Mouse (Mus musculus) CH12.LX (cell line): ENCODE measurements around the gene Mvp. TPM values are rescaled to one million over a fixed set of nuclear protein-coding genes. Genes with fewer than 3 reads are reported as not detected.

Experiments
- DNase-seq: peaks from one replicate; pipeline ENCODE4 v3.0.0-alpha.2; 2013; ENCODE audit errors: extremely low read depth
- H3K27ac ChIP-seq: 2 replicates; pipeline ENCODE4 v1.5.1; 2012; ENCODE audit warnings: low read depth, mild to moderate bottlenecking, control low read depth, moderate library complexity; ENCODE audit not compliant: insufficient read depth
- H3K27me3 ChIP-seq: replicated peaks from 2 replicates; pipeline ENCODE3; 2012; ENCODE audit warnings: inconsistent platforms
- H3K36me3 ChIP-seq, 2 experiments: replicated peaks in 1 of 2; 2 replicates each; pipeline versions ENCODE3 to v1.6.1; 2012; ENCODE audit warnings: inconsistent platforms in 1 of 2, low read length in 1 of 2, mild to moderate bottlenecking in 1 of 2, mixed read lengths in 1 of 2, moderate library complexity in 1 of 2; ENCODE audit not compliant: control insufficient read depth in 1 of 2, insufficient read depth in 1 of 2
- H3K4me1 ChIP-seq, 2 experiments: 2 replicates each; pipeline ENCODE4 v1.6.1; 2012; ENCODE audit warnings: inconsistent platforms in 1 of 2, moderate library complexity in 1 of 2; ENCODE audit not compliant: insufficient read depth in 2 of 2, control insufficient read depth in 1 of 2
- H3K4me2 ChIP-seq: 2 replicates; pipeline ENCODE4 v1.6.1; 2012; ENCODE audit warnings: low read depth, mild to moderate bottlenecking, control low read depth; ENCODE audit not compliant: poor library complexity, insufficient read depth, severe bottlenecking
- H3K4me3 ChIP-seq, 3 experiments: fragments of 150-350 bp in 1 of 3; sonication (generic) in 1 of 3; replicated peaks in 1 of 3; 2 replicates each; pipeline versions ENCODE3 to v1.5.1; 2011 to 2012; ENCODE audit warnings: low read depth in 2 of 3, low read length in 2 of 3, mild to moderate bottlenecking in 2 of 3, moderate library complexity in 2 of 3, control low read depth in 1 of 3, improper control_type of control experiment in 1 of 3, inconsistent platforms in 1 of 3, mixed read lengths in 1 of 3; ENCODE audit not compliant: poor library complexity in 1 of 3
- H3K79me2 ChIP-seq: replicated peaks from 2 replicates; pipeline ENCODE4 v1.6.1; 2012; ENCODE audit warnings: mild to moderate bottlenecking, moderate library complexity; ENCODE audit not compliant: control insufficient read depth, poor library complexity, insufficient read depth, severe bottlenecking; ENCODE audit errors: extremely low read depth
- H3K9ac ChIP-seq: 2 replicates; pipeline ENCODE4 v1.6.1; 2012; ENCODE audit warnings: low read depth, mild to moderate bottlenecking, control low read depth, moderate library complexity; ENCODE audit not compliant: insufficient read depth
- H3K9me3 ChIP-seq: replicated peaks from 2 replicates; pipeline ENCODE3; 2012; ENCODE audit warnings: low read length, inconsistent platforms, mixed read lengths
- BHLHE40 ChIP-seq: IDR thresholded peaks from 2 replicates; pipeline ENCODE4 v1.6.1; 2011; ENCODE audit warnings: mild to moderate bottlenecking, low read depth, low read length, improper control_type of control experiment
- CHD1 ChIP-seq: IDR thresholded peaks from 2 replicates; pipeline ENCODE4 v1.6.1; 2012; ENCODE audit warnings: low read depth, low read length, improper control_type of control experiment, inconsistent platforms
- CHD2 ChIP-seq: IDR thresholded peaks from 2 replicates; pipeline ENCODE4 v1.6.1; 2011; ENCODE audit warnings: low read length, improper control_type of control experiment
- E2F4 ChIP-seq: IDR thresholded peaks from 2 replicates; pipeline ENCODE4 v1.6.1; 2011; ENCODE audit warnings: low read depth, low read length, improper control_type of control experiment; ENCODE audit not compliant: insufficient replicate concordance
- ELF1 ChIP-seq: IDR thresholded peaks from 2 replicates; pipeline ENCODE4 v1.6.1; 2014; ENCODE audit warnings: low read depth, mild to moderate bottlenecking, inconsistent platforms, low read length, improper control_type of control experiment
- EP300 ChIP-seq: IDR thresholded peaks from 2 replicates; pipeline ENCODE4 v1.6.1; 2011; ENCODE audit warnings: low read length, improper control_type of control experiment
- ETS1 ChIP-seq: conservative IDR thresholded peaks from 2 replicates; pipeline ENCODE4 v1.6.1; 2012; ENCODE audit warnings: low read depth, mild to moderate bottlenecking, inconsistent platforms, low read length, improper control_type of control experiment, moderate library complexity
- GABPA ChIP-seq: IDR thresholded peaks from 2 replicates; pipeline ENCODE4 v1.6.1; 2012; ENCODE audit warnings: low read depth, low read length, improper control_type of control experiment, inconsistent platforms; ENCODE audit not compliant: insufficient replicate concordance
- HCFC1 ChIP-seq: IDR thresholded peaks from 2 replicates; pipeline ENCODE4 v1.6.1; 2012; ENCODE audit warnings: low read depth, mild to moderate bottlenecking, inconsistent platforms, low read length, improper control_type of control experiment
- IRF4 ChIP-seq: IDR thresholded peaks from 2 replicates; pipeline ENCODE4 v1.6.1; 2014; ENCODE audit warnings: low read depth, mild to moderate bottlenecking, inconsistent platforms, low read length, improper control_type of control experiment
- KAT2A ChIP-seq: IDR thresholded peaks from 2 replicates; pipeline ENCODE4 v1.6.1; 2012; ENCODE audit warnings: low read length, improper control_type of control experiment, inconsistent platforms; ENCODE audit not compliant: insufficient replicate concordance
- MAFK ChIP-seq: IDR thresholded peaks from 2 replicates; pipeline ENCODE4 v1.6.1; 2011; ENCODE audit warnings: low read length, improper control_type of control experiment; ENCODE audit not compliant: insufficient replicate concordance
- MAX ChIP-seq: IDR thresholded peaks from 2 replicates; pipeline ENCODE4 v1.6.1; 2011; ENCODE audit warnings: low read length, improper control_type of control experiment
- MEF2A ChIP-seq: IDR thresholded peaks from 2 replicates; pipeline ENCODE4 v1.6.1; 2014; ENCODE audit warnings: low read depth, mild to moderate bottlenecking, inconsistent platforms, low read length, improper control_type of control experiment, borderline replicate concordance
- NELFE ChIP-seq: IDR thresholded peaks from 2 replicates; pipeline ENCODE4 v1.6.1; 2011; ENCODE audit warnings: low read depth, low read length, improper control_type of control experiment
- NRF1 ChIP-seq: IDR thresholded peaks from 2 replicates; pipeline ENCODE4 v1.6.1; 2014; ENCODE audit warnings: low read depth, mild to moderate bottlenecking, inconsistent platforms, low read length, improper control_type of control experiment, moderate library complexity
- POLR2A ChIP-seq: IDR thresholded peaks from 2 replicates; pipeline ENCODE4 v1.6.1; 2011; ENCODE audit warnings: low read depth, mild to moderate bottlenecking, improper control_type of control experiment, low read length
- POLR2AphosphoS2 ChIP-seq: IDR thresholded peaks from 2 replicates; pipeline ENCODE4 v1.6.1; 2011; ENCODE audit warnings: low read depth, low read length, improper control_type of control experiment
- RCOR1 ChIP-seq: conservative IDR thresholded peaks from 2 replicates; pipeline ENCODE4 v1.6.1; 2012; ENCODE audit warnings: low read depth, mild to moderate bottlenecking, inconsistent platforms, low read length, improper control_type of control experiment
- SIN3A ChIP-seq: IDR thresholded peaks from 2 replicates; pipeline ENCODE4 v1.6.1; 2012; ENCODE audit warnings: low read length, improper control_type of control experiment, inconsistent platforms
- SMC3 ChIP-seq: IDR thresholded peaks from 2 replicates; pipeline ENCODE4 v1.6.1; 2011; ENCODE audit warnings: low read depth, low read length, improper control_type of control experiment
- TBP ChIP-seq: conservative IDR thresholded peaks from 2 replicates; pipeline ENCODE4 v1.6.1; 2011; ENCODE audit warnings: low read depth, low read length, improper control_type of control experiment
- TCF12 ChIP-seq: IDR thresholded peaks from 2 replicates; pipeline ENCODE4 v1.6.1; 2014; ENCODE audit warnings: low read depth, mild to moderate bottlenecking, inconsistent platforms, low read length, improper control_type of control experiment
- UBTF ChIP-seq: IDR thresholded peaks from 2 replicates; pipeline ENCODE4 v1.6.1; 2012; ENCODE audit warnings: low read depth, mild to moderate bottlenecking, inconsistent platforms, low read length, improper control_type of control experiment, moderate library complexity
- ZKSCAN1 ChIP-seq: IDR thresholded peaks from 2 replicates; pipeline ENCODE4 v1.6.1; 2012; ENCODE audit warnings: low read depth, inconsistent platforms, low read length, improper control_type of control experiment, borderline replicate concordance
- dilution Hi-C: fragments of 300-500 bp; cut with MboI; formaldehyde crosslinking; loops from 2 replicates; pipeline ENCODE4 v1.14.3; 2020; ENCODE audit warnings: low sequenced_read_pairs; ENCODE audit not compliant: extremely low pct_unique_long_range_greater_than_20kb, extremely low pct_ligation_motif_present
- in situ Hi-C: fragments of 300-500 bp; cut with MboI; formaldehyde crosslinking; loops from 3 replicates; pipeline ENCODE4 v1.14.3; 2019; ENCODE audit warnings: low sequenced_read_pairs, low pct_ligation_motif_present, low pct_unique_long_range_greater_than_20kb, mixed read lengths
- polyA plus RNA-seq: library from polyadenylated mRNA; unstranded; fragments of >175 nt; gene quantifications from 2 replicates; pipeline ENCODE4 v1.2.1, GENCODE M21; 2012; ENCODE audit warnings: low read depth; ENCODE audit not compliant: insufficient read length
- total RNA-seq, 2 experiments: library from RNA; depleted of rRNA; stranded (reverse); fragments of 300-350 nt in 1 of 2; fragments of >200 nt in 1 of 2; gene quantifications; 2 replicates each; pipeline ENCODE4 v1.2.3; 2012 to 2014

Mvp gene
- total and polyA plus RNA-seq, 3 experiments: 33.3 to 53.7 (median 52.1) TPM

GRCm38 (mm10) chr7:127008239-127009019 is 6.0 kb downstream of the Mvp start:
- peaks cover 30 to 88% of the 10 kb centered on the region in 2 experiments for H3K4me1 ChIP-seq
- H3K27ac ChIP-seq: peak overlapping the region; percentile 71
- H3K4me3 ChIP-seq: peak overlapping the region in 2 of 3 experiments; percentile 5 to 12
- H3K9me3 ChIP-seq: no peaks in the 10 kb centered on the region
- peak overlapping the region; percentile 53 for H3K9ac ChIP-seq
- no peaks in the 10 kb centered on the region for H3K27me3 ChIP-seq
- in situ Hi-C loops: no loop called here
- dilution Hi-C loops: no loop called here
- H3K79me2 ChIP-seq: peaks cover 7% of the 10 kb centered on the region
- peak; percentile 86 for DNase-seq
- TF ChIP-seq POLR2A (peak; percentile 60), TBP (0 out of 2 replicates have a peak, but pooled peaks have one; percentile 8), EP300 (0 out of 2 replicates have a peak, but pooled peaks have one; percentile 39), IRF4 (peak; percentile 26; the same call in 1 of the 2 replicates), MEF2A (peak; percentile 31; the same call in 1 of the 2 replicates), NRF1 (0 out of 2 replicates have a peak, but pooled peaks have one; percentile 11), POLR2AphosphoS2 (no peak), NELFE (no peak), MAX (peak; percentile 73; the same call in 1 of the 2 replicates), ELF1 (peak; percentile 79), SIN3A (peak; percentile 50; the same call in 1 of the 2 replicates), SMC3 (no peak), TCF12 (peak; percentile 60; the same call in 1 of the 2 replicates), CHD2 (0 out of 2 replicates have a peak, but pooled peaks have one; percentile 22), KAT2A (0 out of 2 replicates have a peak, but pooled peaks have one; percentile 52), RCOR1 (no peak), BHLHE40 (peak; percentile 10; the same call in 1 of the 2 replicates), ZKSCAN1 (no peak), CHD1 (no peak), MAFK (peak; percentile 78), ETS1 (peak; percentile 59), HCFC1 (peak; percentile 42), E2F4 (no peak), GABPA (no peak), UBTF (peak; percentile 59; the same call in 1 of the 2 replicates)
- peaks cover 3 to 28% of the 10 kb centered on the region in 2 experiments for H3K36me3 ChIP-seq
- H3K4me2 ChIP-seq: 0 out of 2 replicates have a peak overlapping the region, but pooled peaks have one; percentile 10
